Mouse (Mus musculus) gastrocnemius, adult 18-20 months (tissue): ENCODE results near the gene Slc6a21. TPM values are rescaled to one million over a fixed set of nuclear protein-coding genes. Genes with fewer than 3 reads are reported as not detected.
A peak's percentile ranks its signal among the peaks of the same experiment; 100 is the strongest.

Experiments used
- DNase-seq: peaks from one replicate; pipeline ENCODE4 v3.0.0; 2021; ENCODE audit warnings: low spot score
- long read RNA-seq, 2 experiments: library from polyadenylated mRNA; stranded (forward); transcript quantifications; one replicate each; pipeline ENCODE4 v2.0.0; 2021
- total RNA-seq, 2 experiments: library from RNA; stranded (reverse); gene quantifications; 2 replicates each; pipeline ENCODE4 v1.2.3; 2021

The Slc6a21 gene
- not detected for total RNA-seq
- long read RNA-seq, experiment 1: 0 reads
- long read RNA-seq, experiment 2: 0 reads

DNA sequence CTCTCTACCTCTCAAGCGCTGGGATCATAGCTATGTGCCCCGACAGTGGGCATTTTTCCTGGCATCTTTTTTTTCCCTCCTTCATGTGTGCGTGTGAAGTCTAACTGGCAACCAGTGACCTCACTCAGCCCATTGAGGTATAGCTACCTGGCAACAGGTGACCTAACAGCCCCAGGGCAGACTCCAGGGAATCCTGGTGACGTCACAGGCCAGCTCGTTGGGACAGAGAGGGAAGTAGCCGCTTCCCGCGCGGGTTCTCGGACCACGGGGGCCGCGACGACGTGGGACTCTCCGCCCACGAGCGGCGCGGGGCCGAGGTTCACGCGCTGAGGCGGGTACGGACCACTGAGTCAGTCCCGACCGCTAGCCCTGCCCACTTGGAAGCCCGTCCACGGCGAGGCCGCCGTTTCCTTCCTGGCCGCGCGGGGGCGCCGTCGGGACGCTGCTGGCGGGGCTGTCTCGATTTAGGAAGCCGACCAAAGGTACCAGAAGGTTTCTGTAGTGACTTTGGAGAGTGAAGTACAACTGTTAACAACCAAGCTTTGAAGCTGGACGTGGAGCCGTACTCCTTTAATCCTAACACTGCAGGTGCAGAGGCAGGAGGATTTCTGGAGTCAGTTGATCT lies at the start of gene Slc6a21:
Gene Slc6a21 (plus strand): TSS at position 378 of the 625 bp plus-strand sequence.
- DNase-seq: peak; percentile 78

DNA sequence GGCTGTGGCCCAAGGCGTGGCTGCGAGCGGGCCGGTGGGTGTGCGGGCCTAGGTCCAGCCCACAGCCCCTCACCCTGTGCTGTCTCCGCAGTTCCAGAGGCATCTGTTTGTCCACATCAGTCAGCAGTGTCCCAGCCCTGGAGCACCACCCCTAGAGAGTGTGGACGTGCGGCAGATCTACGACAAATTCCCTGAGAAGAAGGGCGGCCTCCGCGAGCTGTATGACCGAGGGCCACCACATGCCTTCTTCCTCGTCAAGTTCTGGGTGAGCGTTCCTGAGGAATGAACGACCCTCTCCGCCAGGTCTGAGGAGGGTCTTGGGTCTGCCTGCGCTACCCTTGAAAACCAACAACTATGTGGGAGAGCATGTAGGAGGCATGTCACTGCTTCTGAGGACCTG lies 48.8 kb upstream of the Slc6a21 start:
- no peak for DNase-seq

DNA sequence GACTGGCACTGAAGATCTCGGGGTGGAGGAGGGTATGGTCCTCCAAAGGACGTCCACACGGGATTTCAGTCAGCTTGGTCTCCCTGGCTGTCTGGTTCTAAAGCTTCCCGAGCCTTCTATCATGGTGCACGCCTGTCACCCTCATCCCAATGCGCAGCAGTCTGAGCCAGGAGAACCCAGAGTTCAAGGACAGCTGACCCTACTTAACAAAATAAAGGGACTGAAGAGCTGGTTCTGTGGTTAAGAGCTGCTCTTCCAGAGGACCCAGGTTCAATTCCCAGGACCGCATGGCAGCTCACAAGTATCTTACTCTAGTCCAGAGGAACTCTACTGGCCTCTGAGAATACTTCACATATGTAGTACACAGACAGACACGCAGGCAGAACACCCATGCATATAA lies 48.3 kb upstream of the Slc6a21 start:
- no peak for DNase-seq

DNA sequence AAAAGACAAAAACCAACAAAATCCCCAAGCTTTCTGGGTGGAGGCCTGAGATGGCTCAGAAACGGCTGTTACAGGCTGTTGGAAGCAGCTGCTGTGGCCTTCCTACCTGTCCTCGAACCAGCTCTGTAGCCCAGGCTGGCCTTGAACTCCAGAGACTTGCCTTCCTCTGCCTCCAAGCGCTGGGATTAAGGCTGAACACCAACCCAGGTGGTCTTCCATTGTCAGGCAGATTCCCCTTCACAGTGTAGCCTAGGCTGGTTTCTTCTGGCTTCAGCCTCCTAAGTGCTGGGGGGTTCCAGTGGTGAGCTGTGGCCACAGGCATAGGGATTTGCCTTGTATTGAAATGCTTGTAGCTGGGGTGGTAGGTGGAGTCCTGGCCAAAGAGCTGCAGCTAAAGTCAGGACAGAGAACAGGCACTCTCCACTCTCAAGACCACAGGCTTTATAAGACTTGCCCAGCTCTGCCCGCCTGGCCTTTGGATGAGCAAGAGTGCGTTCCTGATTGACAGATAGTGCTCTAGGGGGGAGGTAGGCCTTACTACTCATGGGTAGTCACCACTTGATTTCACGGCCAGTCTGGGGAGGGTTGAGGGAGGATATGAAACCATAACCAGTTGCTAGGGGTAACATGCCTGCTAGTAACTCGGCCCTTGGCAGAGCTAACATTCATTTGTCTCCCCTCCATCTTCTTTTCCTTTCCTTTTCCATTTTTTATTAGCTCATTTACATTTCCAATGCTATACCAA lies 47.7 kb upstream of the Slc6a21 start:
- no peak for DNase-seq

DNA sequence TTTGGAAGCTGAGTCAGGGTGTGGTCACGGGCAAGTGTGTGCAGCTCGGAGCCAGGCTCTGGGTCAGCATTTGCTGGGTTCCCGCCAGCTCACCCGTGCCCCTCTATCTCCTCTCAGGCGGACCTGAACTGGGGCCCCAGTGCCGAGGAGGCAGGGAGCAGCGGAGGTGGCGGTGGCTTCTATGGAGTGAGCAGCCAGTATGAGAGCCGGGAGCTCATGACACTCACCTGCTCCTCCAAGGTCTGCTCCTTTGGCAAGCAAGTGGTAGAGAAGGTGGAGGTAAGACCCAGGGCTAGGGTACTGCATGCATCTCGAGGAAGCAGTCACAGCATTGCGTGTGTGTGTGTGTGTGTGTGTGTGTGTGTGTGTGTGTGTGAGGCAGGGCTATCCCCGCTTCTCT lies 46.1 kb upstream of the Slc6a21 start:
- DNase-seq: no peak

DNA sequence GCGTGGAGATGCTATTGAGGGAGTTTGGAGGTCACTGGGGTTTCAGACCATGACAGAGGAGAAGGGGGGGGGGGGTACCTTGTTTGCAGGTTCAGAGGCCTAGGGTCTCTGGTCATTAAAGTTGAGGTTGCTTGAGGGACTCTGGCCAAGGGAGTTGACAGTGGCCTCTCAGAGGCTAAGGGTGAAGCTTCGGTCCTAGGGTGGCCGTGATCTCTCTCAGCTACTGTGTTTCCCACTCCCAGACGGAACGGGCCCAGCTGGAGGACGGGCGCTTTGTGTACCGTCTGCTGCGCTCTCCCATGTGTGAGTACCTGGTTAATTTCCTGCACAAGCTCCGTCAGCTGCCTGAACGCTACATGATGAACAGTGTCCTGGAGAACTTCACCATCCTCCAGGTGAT lies 45.4 kb upstream of the Slc6a21 start:
- DNase-seq: no peak

DNA sequence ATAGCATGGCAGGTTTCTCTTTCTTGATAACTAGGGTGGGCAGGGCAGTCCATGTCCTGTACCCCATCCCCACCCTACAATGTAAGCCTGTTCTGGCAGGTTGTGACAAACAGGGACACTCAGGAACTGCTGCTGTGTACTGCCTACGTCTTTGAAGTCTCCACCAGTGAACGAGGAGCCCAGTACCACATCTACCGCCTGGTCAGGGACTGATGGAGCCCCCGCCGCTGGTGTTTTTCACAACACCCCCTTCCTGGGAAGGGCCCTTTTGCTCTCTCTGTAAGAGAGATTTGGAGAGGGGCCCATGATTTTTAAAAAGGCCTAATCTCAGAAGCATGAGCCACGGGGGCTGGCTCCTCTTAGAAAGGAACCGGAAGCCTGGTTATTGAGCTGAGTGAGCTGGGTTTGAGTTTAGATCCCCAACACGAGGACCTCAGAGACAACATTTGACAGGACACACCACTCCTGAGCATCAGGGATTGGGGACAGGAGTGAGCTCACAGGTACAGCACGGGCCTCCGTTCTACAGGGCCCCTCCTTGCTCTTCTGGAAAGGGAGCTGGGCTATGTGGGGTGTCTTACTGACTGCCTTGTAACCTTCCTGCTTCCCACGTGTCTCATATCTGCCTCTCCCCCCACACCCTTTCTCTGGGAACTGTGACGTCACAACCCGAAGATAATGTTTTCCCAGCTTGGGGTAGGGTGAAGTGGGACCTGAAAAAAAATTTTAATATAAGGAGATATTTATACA lies 44.4 kb upstream of the Slc6a21 start:
- no peak for DNase-seq

DNA sequence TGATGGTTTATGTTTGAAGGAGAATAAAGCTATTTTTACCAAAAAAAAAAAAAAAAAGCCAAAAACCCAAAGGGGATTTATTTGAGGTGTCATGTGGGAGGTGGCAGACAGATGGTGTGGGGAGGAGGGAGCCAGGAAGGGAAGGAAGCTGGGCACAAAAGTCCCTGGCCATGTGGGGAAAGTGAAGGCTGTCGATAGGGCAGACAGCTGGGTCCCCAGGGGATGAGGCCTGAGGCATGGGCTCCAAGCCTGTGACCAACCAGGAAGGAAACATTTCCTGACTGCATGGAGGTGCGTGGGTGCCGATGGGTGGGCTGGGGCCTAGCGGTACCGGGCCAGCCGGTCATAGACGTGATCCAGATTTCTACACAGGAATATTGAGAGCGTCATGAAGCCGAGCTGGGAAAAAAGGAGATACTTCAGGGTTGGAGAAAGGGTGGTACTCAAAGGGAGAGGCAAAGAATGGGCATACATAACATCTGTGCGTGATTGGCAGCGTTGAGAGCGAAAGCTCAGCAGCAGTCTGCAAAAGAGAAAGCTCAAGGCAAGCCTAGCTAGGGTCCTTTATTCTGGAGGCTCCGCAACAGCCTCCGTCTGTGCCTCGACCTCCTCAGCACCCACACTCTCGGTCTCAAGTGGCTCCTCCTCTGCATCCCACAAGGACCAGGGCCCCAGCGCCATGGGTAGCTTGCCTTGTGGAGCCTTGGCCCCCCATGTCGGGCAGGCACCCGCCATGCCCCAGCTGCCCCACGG lies 43.6 kb upstream of the Slc6a21 start:
- no peak for DNase-seq

DNA sequence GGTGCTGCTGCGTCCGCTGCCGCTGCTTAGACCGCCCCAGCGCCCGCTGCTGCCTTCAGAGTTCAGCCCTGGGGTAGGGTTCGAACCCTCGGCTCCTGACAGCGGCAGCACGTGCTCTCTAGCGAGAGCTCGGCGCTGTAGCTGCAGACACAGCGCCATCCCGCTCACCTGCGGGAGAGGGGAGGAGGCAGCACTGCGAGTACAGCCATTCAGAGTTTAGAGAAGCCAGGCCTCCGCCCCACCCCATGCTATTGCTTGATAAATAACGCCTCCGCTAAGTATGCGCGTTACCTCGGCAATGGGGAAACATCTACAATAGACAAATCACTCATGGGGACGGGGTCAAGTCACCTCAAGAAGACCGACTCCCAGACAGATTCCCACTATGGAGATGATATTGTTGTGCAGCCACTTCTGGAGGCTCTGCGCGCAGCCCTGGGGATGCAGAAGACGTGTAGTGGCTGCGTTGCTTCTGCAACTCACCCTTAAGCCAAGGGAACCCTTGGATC lies 42.9 kb upstream of the Slc6a21 start:
- DNase-seq: no peak

DNA sequence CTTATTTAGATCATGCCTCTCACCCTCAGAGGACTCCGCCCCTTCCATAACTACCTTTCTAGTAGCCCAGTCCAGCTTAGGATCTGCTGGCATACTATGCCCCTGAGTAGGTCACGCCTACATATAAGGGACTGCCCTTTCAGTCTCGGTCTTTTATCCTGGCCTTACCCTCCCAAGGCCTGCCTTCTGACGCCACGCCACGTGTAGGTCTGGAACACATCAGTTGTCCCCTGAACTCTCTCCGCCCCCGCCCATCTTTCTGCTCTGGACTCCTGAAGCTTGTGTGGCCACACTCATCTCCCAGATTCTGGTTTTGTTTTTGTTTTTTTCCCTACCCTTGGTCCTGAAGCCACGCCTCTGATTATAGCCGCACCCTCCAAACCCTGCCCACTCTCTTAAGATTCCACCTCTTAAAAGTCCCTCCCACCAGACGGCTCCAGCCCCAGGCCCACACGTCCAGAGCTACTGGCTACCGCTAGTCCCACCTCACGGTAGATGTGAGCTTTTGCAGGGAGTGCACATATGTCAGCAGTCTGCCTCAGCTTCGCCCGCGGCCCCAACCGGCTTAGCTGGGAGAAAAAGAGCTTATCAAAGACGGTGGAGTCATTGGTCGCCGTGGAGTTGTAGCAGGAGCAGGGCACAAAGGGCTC lies 42.3 kb upstream of the Slc6a21 start:
- DNase-seq: peak; percentile 36

DNA sequence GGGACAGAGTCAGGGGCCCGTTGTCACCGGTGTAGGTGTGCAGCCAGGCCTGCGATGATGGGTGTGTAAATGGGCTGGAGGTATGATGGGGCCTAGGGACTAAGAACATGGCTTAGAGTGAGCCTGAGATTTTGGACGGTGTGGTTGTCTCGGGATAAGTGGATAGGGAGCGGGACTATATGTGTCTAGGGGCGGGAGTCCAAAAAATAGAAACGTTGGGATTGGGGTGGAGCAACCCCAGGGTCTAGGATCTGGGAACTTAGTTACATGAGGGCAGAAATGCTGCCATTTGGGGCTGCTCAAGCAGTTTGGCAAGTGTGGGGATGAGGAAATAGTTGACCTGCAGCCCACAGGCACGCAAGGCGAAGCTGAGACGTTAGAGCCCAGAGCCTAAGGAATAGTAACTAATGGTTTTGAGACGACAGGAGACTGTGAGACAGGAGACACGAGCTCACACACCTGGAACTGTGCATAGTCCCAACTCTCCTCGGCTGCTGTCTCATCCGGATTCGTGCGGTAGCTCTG lies 41.6 kb upstream of the Slc6a21 start:
- DNase-seq: no peak

DNA sequence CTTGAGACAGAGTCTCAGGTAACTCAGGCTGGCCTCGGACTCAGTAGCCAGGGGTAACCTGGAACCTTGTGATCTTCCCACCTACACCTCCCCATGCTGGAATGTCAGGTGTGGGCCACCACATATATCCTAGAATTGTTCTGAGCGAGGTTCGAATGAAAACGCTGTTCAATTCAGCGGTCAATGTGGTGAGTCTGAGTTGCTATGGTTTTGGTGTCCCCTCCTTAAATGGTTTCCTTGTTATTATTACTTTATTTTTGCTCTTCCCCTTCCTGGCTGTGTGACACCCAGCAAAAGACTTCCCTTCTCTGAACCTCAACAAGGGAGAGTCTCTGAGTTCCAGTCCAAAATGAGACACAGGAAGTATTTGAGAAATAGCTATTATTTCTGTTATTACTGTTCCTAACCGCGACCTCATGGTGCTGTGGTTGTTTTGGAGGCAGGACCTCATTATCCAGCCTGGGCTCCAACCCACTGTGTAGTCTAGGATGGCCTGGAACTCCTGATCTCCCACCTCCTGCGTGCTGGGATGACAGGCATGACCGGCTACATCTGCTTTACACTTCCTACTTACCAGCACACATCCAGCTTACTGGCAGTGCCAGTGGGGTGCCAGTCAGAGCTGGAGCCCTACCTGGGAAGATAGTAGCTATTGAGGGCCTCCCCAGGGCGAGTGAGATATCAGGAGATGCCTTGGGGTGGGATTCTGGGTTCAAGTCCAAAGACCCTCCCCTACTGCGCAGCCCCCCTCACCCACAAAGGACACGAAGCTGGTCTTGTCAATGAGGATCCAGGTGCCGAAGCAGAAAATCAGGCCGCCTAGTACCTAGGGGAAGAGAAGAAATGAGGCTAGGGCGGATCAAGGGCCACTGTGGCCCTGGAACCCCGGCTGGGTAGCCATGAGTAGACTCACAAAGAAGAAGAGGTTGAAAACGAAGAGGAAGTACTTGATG lies 39.3 kb upstream of the Slc6a21 start:
- DNase-seq: no peak

DNA sequence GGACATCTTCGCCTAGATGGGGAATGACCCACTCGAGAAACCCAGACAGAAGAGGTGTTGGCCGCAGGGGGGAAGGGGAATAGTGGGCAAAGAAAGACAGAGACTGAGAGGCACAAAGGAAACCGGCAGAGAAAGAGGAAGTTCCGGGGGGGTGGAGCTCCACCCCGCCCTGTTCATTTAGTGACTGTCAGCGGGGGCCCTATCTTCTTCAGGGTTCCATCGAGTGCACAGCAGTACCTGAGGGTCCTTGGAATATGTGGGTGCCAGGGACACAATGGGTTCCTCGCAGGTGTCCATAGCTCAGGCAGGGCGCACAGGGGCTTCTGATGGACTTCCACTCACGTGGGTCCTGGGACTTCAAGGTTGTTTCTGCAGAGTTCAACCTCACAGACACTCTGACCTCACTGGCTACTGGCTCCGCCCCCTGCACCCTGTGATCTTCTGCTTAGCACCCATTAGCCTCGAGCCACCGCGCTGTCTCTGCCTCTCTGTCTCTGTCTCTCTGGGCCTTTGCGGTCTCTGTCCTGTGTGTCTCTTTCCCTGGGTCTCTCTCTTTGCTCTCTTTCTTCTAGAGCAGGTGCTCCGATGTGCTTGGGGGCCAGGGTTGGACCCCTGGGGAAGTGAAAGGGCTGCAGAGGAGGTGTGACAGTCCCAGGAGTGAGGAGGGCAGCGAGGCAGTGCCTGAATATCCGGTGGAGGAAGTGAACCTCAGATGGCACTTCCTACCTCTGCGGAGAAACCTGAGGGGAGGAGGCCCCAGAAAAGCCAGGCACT lies 38.4 kb upstream of the Slc6a21 start, which contains the start of gene Cd37:
Gene Cd37 (minus strand): TSS at position 393 of the 774 bp plus-strand sequence.
- no peak for DNase-seq

DNA sequence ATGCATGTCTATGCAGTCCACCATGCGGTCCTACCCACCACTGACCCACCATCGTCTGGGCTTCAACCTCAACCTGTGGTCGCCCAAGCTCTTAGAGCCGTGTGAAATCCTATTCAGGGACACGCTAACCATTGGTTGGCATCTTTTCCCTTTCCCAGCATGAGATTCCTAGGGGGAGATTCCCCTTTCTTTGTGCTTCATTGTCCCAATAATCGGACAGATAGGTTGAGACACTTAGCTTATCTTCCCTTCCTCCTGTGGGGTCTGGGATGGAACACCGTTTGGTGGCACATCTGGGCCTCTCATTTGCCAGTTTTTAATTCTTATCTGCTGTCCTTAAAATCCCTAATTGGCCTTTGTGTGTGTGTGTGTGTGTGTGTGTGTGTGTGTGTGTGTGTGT lies 37.2 kb upstream of the Slc6a21 start:
- DNase-seq: no peak

DNA sequence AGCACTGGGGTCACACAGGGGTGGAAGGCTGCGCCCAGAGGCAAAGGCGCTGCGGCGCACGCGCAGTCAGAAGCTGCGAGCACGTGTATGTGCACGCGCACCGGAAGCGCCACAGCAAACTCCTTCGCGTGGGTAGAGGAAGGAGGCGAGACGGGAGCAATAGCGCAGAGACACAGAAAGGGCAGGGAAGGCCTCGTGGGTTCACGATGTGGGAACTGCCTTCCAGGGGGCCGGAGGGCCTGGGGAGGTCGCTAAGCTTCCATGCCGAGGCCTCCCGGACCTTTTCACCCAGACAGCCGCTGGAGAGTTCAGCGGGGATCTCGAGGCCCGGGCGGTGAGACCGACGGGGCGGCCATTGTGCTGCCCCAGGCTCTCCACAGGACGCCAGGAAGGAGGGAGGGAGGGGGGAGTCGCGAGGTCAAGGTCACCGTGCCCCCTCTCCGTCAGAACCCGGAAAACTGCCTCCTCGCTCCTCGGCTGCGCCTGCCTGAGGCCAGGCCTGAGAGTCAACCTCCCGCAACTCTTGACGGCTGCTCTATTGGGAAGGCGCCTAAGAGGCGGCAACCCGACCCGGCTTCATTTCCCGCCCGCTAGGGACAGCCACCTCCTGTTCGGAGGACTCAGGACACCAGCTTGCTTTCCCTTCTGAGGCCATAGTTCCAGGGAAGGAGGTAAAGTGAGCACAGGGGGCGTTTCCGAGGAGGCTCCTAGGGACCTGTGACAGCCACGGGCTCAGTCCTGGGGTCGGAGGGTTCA lies 36.5 kb upstream of the Slc6a21 start, which contains the start of gene Slc6a16:
Gene Slc6a16 (plus strand): TSS at position 453 of the 756 bp plus-strand sequence.
- DNase-seq: no peak

DNA sequence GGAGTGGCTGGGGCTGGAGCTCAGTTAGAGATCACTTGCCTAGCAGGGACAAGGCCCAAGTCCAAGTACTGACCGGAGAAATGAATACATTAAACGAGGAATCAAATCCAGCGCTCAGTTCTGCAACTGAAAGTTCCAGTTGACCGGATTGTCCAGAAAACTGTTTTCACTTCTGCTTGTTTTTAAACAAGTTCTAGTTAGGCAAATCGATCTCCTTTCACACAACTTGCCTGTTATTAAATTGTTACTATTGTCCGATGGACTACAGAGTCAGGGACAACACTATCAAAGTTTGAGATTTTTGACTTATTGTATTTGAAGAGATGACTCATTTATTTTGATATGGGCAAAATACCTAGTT lies 35.9 kb upstream of the Slc6a21 start:
- no peak for DNase-seq

DNA sequence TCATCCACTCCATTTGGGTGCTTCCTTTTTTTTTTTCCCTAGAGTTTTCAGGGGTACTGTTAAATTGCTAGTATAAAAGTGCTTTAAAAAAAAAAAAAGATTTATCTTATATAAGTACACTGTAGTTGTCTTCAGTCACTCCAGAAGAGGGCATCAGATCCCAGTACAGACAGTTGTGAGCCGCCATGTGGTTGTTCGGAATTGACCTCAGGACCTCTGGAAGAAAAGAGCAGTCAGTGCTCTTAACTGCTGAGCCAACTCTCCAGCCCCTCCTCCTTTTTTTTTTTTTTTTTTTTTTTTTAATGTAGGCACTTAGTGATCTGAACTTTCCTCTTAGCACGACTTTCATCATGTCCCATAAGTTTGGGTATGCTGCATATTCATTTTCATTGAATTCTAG lies 29.6 kb upstream of the Slc6a21 start:
- DNase-seq: no peak

DNA sequence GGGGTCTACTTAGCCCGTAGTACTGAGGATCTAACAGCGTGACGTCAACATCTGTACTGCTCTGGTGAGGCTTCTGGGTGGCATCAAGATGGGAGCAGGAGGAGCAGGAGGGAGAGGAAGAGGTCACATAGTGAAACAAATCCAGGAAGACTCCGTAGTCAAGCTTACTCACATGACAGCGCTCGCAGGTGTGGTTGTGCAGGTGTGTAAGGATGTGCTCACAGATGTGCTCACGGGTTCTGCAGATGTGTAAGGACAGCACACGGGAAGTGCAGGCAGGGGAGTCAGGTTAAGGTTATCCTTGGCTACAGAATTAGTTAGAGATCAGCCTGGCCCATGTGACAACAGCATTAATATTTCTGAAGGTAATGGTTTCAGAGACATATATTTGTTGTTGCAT lies 23.5 kb upstream of the Slc6a21 start:
- DNase-seq: no peak
